Mouse (Mus musculus): ENCODE data around the gene Tra2a. TPM values are rescaled to one million over a fixed set of nuclear protein-coding genes. Genes with fewer than 3 reads are reported as not detected.

Tra2a gene
- total RNA-seq, 2 experiments from 2014 or later: 69.9 to 86.9 TPM

- no peak overlapping the region for H3K4me3 ChIP-seq
- H3K27ac ChIP-seq: no peak overlapping the region
- no peak for TF ChIP-seq CTCF (conservative IDR thresholded peaks at IDR 0.05)
- DNase-seq (ENCODE audit: low spot score in 2 of 2): no peak
Measured at GRCm38 (mm10) chr6:49225728-49226123, 38.1 kb downstream of the Tra2a start.

- TF ChIP-seq CTCF (conservative IDR thresholded peaks at IDR 0.05): no peak
- no peak overlapping the region for H3K27ac ChIP-seq
- DNase-seq (ENCODE audit: low spot score in 2 of 2): no peak
- no peak overlapping the region for H3K4me3 ChIP-seq
Measured at GRCm38 (mm10) chr6:49224923-49225727, 38.7 kb downstream of the Tra2a start.

DNA sequence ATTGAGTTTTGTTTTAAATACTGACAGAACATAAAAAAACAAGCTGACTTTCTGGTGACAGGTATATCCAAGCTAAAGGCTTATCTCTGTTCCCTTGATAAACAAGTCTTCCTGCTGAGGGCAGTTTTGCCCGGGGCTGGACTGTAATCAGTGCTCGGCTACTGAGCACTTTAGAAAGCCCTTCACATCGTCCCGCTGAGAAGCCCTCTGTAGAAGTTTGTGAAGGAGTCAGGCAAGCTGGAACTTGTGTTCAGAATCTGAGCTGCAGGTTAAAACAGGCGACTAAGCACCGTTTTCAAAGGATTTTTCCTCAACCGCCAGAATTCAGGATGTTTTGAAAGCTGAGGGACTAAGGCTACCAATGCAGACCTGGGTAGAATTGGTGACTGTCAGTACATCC, 41.9 kb downstream of the Tra2a start:
- Histone ChIP-seq H3K27ac (no peak overlapping the region), H3K4me3 (no peak overlapping the region)
- TF ChIP-seq CTCF (conservative IDR thresholded peaks at IDR 0.05): no peak
- DNase-seq (ENCODE audit: low spot score in 2 of 2): no peak

GRCm38 (mm10) chr6:49219920-49220604, 43.8 kb downstream of the Tra2a start:
- no peak for DNase-seq (ENCODE audit: low spot score in 2 of 2)
- TF ChIP-seq CTCF (conservative IDR thresholded peaks at IDR 0.05): no peak
- no peak overlapping the region for H3K27ac ChIP-seq
- H3K4me3 ChIP-seq: no peak overlapping the region

GRCm38 (mm10) chr6:49219001-49219560, 44.8 kb downstream of the Tra2a start:
- no peak overlapping the region for H3K4me3 ChIP-seq
- DNase-seq (ENCODE audit: low spot score in 2 of 2): no peak
- H3K27ac ChIP-seq: no peak overlapping the region
- TF ChIP-seq CTCF (conservative IDR thresholded peaks at IDR 0.05): no peak

DNA sequence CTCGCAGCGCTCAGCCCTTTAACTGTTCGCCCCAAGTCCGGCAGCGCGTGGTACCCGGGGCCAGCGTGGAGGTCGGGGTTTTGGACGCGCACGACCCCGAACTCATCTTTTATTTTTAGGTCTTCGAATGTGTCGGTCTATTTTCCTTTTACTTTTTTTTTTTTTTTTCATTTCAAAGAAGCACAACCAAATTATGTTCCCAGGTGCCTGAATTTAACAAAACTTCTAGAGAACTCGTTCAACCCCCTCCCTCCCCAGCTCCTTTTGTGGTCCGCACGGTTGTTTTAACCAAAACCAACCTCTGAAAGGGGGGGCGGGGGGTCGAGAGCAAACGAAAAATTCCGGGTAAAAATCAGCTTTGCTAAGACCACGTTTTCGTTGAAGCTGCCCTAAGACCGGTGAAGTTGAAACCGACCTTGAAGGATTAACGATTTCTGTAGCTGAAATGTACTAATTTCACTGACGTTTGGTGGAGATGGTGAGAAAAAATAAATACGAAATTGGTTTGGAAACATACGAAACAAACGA, 45.5 kb downstream of the Tra2a start:
- no peak overlapping the region for H3K4me3 ChIP-seq
- no peak for TF ChIP-seq CTCF (conservative IDR thresholded peaks at IDR 0.05)
- H3K27ac ChIP-seq: no peak overlapping the region
- DNase-seq (ENCODE audit: low spot score in 2 of 2): no peak

DNA sequence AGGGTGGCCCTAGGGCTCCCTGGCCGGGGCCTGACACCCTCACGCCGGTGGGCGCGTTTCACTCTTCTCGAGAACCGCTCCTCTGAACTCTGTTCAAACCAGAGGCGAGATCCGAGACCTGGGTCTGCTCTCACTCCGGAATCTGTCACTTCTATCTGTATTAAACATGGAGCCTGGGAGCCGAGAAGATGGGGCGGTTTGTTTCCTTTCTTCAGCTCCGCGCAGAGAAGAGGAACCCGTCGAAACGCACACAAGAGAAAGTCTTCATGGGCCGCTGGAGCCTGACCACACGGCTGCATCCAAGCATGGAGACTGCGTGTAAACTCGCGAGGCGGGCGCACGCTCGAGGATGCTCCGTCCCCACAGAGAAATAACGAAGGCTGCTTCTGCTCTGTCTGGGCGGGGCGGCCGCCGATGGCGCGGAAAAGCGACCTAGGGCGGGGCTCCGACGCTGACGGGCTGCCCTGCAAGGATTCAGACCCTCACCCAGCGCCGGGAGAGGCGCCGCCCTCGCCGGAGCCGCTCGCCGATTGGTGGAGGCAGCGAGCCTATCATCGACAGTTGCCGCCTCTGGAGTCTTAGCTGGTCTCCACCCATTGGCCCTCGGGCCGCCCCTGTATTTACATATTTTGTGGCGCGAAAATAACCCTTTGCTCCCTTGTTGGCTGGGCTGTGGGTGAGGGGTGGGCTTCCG, 46.1 kb downstream of the Tra2a start:
- no peak for DNase-seq (ENCODE audit: low spot score in 2 of 2)
- Histone ChIP-seq H3K4me3 (no peak overlapping the region), H3K27ac (no peak overlapping the region)
- no peak for TF ChIP-seq CTCF (conservative IDR thresholded peaks at IDR 0.05)

DNA sequence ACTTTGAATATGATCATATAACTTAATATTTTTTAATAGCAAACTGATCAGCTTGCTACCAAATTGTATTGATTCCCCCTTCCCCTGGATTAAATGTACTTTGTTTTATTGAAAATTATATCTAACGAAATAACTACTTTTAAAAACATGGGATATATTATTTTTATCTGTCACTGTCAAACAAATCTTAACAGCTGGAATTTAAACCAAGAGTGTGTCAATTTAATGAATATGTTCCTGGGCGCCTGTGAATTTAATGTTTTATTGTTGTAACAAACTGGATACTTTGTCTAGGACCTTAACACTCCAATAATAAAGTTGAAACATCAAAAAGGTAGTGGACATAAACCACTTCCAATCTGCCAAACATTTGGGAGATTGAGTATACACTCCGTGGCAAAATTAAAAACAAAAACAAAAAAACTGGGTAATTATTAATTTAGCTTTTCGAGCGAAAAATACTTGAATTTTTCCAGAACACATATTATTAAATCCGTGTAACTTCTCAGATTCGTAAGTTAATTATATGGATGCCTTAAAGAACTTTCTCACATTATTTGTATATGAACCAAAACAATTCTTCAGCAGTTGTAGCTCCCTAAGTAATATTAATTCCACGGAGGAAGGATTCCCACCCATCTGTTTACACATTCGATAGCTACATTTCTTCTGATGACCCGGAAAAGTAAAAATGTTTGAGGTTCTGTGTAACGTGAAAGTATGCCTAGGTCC, 46.9 kb downstream of the Tra2a start:
- DNase-seq (ENCODE audit: low spot score in 2 of 2): no peak
- no peak for TF ChIP-seq CTCF (conservative IDR thresholded peaks at IDR 0.05)
- H3K4me3 ChIP-seq: no peak overlapping the region
- no peak overlapping the region for H3K27ac ChIP-seq

GRCm38 (mm10) chr6:49215748-49216585, 47.9 kb downstream of the Tra2a start:
- Histone ChIP-seq H3K27ac (no peak overlapping the region), H3K4me3 (no peak overlapping the region)
- DNase-seq (ENCODE audit: low spot score in 2 of 2): no peak
- TF ChIP-seq CTCF (conservative IDR thresholded peaks at IDR 0.05): no peak

DNA sequence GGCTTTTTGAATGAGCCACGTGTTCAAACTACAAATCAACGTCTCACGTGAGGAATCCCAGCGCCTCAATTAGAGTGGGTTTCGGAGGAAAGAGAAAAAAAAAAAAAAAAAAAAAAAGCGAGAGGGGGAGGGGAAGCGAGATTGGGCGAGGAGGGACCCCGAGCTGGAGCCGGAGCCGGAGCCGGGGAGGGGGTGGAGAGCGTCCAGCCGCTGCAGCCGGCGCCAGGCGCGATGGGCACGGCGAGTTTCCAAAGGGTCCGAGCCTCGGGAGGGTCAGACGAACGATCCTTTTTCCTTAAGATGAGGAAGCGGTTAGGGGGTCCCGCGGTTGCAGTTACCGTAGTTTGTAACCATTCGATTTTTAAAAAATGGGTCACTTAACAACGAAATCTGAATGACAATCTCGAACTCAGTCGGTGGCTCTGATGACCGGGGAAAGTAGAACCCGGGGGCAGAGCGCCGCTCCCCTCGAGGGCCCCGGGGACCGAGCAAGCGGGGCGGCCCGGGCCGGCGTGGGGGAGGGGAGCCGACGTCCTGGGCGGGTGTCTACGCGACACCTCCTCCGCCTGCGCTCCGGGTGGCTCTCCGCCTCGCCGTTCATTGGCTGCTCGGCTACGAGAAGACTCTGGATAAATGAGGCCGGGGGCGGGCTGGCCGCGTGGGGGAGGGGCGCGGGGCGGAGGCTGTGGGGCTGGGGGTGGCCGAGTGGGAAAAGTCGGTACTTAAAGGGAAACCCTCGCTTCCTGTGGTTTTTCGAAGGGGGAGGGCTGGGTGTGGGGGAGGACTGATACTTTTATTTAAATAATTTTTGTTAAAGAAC, 48.7 kb downstream of the Tra2a start, which contains the start of gene Igf2bp3:
TSS of gene Igf2bp3 (minus strand) at position 30 of the 820 bp plus-strand sequence.
- no peak within 1 kb of the TSS for H3K27ac ChIP-seq
- DNase-seq (ENCODE audit: low spot score in 2 of 2): no peak
- peak within 1 kb of the TSS; percentile 31 for H3K4me3 ChIP-seq
- TF ChIP-seq CTCF (conservative IDR thresholded peaks at IDR 0.05): no peak
